Mouse (Mus musculus) CH12.LX (cell line): ENCODE results near the gene Mbl2. TPM values are rescaled to one million over a fixed set of nuclear protein-coding genes. Genes with fewer than 3 reads are reported as not detected.

Source experiments
- DNase-seq: peaks from one replicate; pipeline ENCODE4 v3.0.0-alpha.2; 2013; ENCODE audit errors: extremely low read depth
- H3K27ac ChIP-seq: 2 replicates; pipeline ENCODE4 v1.5.1; 2012; ENCODE audit warnings: low read depth, mild to moderate bottlenecking, control low read depth, moderate library complexity; ENCODE audit not compliant: insufficient read depth
- H3K27me3 ChIP-seq: replicated peaks from 2 replicates; pipeline ENCODE3; 2012; ENCODE audit warnings: inconsistent platforms
- H3K36me3 ChIP-seq, 2 experiments: replicated peaks in 1 of 2; 2 replicates each; pipeline versions ENCODE3 to v1.6.1; 2012; ENCODE audit warnings: inconsistent platforms in 1 of 2, low read length in 1 of 2, mild to moderate bottlenecking in 1 of 2, mixed read lengths in 1 of 2, moderate library complexity in 1 of 2; ENCODE audit not compliant: control insufficient read depth in 1 of 2, insufficient read depth in 1 of 2
- H3K4me1 ChIP-seq, 2 experiments: 2 replicates each; pipeline ENCODE4 v1.6.1; 2012; ENCODE audit warnings: inconsistent platforms in 1 of 2, moderate library complexity in 1 of 2; ENCODE audit not compliant: insufficient read depth in 2 of 2, control insufficient read depth in 1 of 2
- H3K4me2 ChIP-seq: 2 replicates; pipeline ENCODE4 v1.6.1; 2012; ENCODE audit warnings: low read depth, mild to moderate bottlenecking, control low read depth; ENCODE audit not compliant: poor library complexity, insufficient read depth, severe bottlenecking
- H3K4me3 ChIP-seq, 3 experiments: fragments of 150-350 bp in 1 of 3; sonication (generic) in 1 of 3; replicated peaks in 1 of 3; 2 replicates each; pipeline versions ENCODE3 to v1.5.1; 2011 to 2012; ENCODE audit warnings: low read depth in 2 of 3, low read length in 2 of 3, mild to moderate bottlenecking in 2 of 3, moderate library complexity in 2 of 3, control low read depth in 1 of 3, improper control_type of control experiment in 1 of 3, inconsistent platforms in 1 of 3, mixed read lengths in 1 of 3; ENCODE audit not compliant: poor library complexity in 1 of 3
- H3K79me2 ChIP-seq: replicated peaks from 2 replicates; pipeline ENCODE4 v1.6.1; 2012; ENCODE audit warnings: mild to moderate bottlenecking, moderate library complexity; ENCODE audit not compliant: control insufficient read depth, poor library complexity, insufficient read depth, severe bottlenecking; ENCODE audit errors: extremely low read depth
- H3K9ac ChIP-seq: 2 replicates; pipeline ENCODE4 v1.6.1; 2012; ENCODE audit warnings: low read depth, mild to moderate bottlenecking, control low read depth, moderate library complexity; ENCODE audit not compliant: insufficient read depth
- H3K9me3 ChIP-seq: replicated peaks from 2 replicates; pipeline ENCODE3; 2012; ENCODE audit warnings: low read length, inconsistent platforms, mixed read lengths
- BHLHE40 ChIP-seq: IDR thresholded peaks from 2 replicates; pipeline ENCODE4 v1.6.1; 2011; ENCODE audit warnings: mild to moderate bottlenecking, low read depth, low read length, improper control_type of control experiment
- CTCF ChIP-seq, 2 experiments: IDR thresholded peaks in 1 of 2; conservative IDR thresholded peaks in 1 of 2; 2 replicates each; pipeline ENCODE4 v1.5.1; 2011 to 2012; ENCODE audit warnings: low read depth in 2 of 2, low read length in 2 of 2, improper control_type of control experiment in 1 of 2, inconsistent platforms in 1 of 2, mild to moderate bottlenecking in 1 of 2, moderate library complexity in 1 of 2
- ELF1 ChIP-seq: IDR thresholded peaks from 2 replicates; pipeline ENCODE4 v1.6.1; 2014; ENCODE audit warnings: low read depth, mild to moderate bottlenecking, inconsistent platforms, low read length, improper control_type of control experiment
- GABPA ChIP-seq: IDR thresholded peaks from 2 replicates; pipeline ENCODE4 v1.6.1; 2012; ENCODE audit warnings: low read depth, low read length, improper control_type of control experiment, inconsistent platforms; ENCODE audit not compliant: insufficient replicate concordance
- IRF4 ChIP-seq: IDR thresholded peaks from 2 replicates; pipeline ENCODE4 v1.6.1; 2014; ENCODE audit warnings: low read depth, mild to moderate bottlenecking, inconsistent platforms, low read length, improper control_type of control experiment
- MXI1 ChIP-seq: IDR thresholded peaks from 2 replicates; pipeline ENCODE4 v1.6.1; 2011; ENCODE audit warnings: mild to moderate bottlenecking, low read depth, low read length, improper control_type of control experiment
- MYC ChIP-seq: IDR thresholded peaks from 2 replicates; pipeline ENCODE4 v1.6.1; 2011; ENCODE audit warnings: low read depth, mild to moderate bottlenecking, improper control_type of control experiment, low read length
- RAD21 ChIP-seq: IDR thresholded peaks from 2 replicates; pipeline ENCODE4 v1.6.1; 2011; ENCODE audit warnings: low read depth, mild to moderate bottlenecking, low read length, improper control_type of control experiment, moderate library complexity
- RCOR1 ChIP-seq: conservative IDR thresholded peaks from 2 replicates; pipeline ENCODE4 v1.6.1; 2012; ENCODE audit warnings: low read depth, mild to moderate bottlenecking, inconsistent platforms, low read length, improper control_type of control experiment
- SMC3 ChIP-seq: IDR thresholded peaks from 2 replicates; pipeline ENCODE4 v1.6.1; 2011; ENCODE audit warnings: low read depth, low read length, improper control_type of control experiment
- TBP ChIP-seq: conservative IDR thresholded peaks from 2 replicates; pipeline ENCODE4 v1.6.1; 2011; ENCODE audit warnings: low read depth, low read length, improper control_type of control experiment
- ZC3H11A ChIP-seq: IDR thresholded peaks from 2 replicates; pipeline ENCODE4 v1.6.1; 2012; ENCODE audit warnings: low read depth, mild to moderate bottlenecking, inconsistent platforms, low read length, improper control_type of control experiment
- ZMIZ1 ChIP-seq: IDR thresholded peaks from 2 replicates; pipeline ENCODE4 v1.6.1; 2012; ENCODE audit warnings: low read depth, mild to moderate bottlenecking, inconsistent platforms, low read length, improper control_type of control experiment
- dilution Hi-C: fragments of 300-500 bp; cut with MboI; formaldehyde crosslinking; loops from 2 replicates; pipeline ENCODE4 v1.14.3; 2020; ENCODE audit warnings: low sequenced_read_pairs; ENCODE audit not compliant: extremely low pct_unique_long_range_greater_than_20kb, extremely low pct_ligation_motif_present
- in situ Hi-C: fragments of 300-500 bp; cut with MboI; formaldehyde crosslinking; loops from 3 replicates; pipeline ENCODE4 v1.14.3; 2019; ENCODE audit warnings: low sequenced_read_pairs, low pct_ligation_motif_present, low pct_unique_long_range_greater_than_20kb, mixed read lengths
- polyA plus RNA-seq: library from polyadenylated mRNA; unstranded; fragments of >175 nt; gene quantifications from 2 replicates; pipeline ENCODE4 v1.2.1, GENCODE M21; 2012; ENCODE audit warnings: low read depth; ENCODE audit not compliant: insufficient read length
- total RNA-seq, 2 experiments: library from RNA; depleted of rRNA; stranded (reverse); fragments of 300-350 nt in 1 of 2; fragments of >200 nt in 1 of 2; gene quantifications; 2 replicates each; pipeline ENCODE4 v1.2.3; 2012 to 2014

Mbl2 gene
- total and polyA plus RNA-seq, 3 experiments = not detected

- H3K27ac ChIP-seq = no peak overlapping the region
- H3K9me3 ChIP-seq = no peaks in the 10 kb centered on the region
- DNase-seq = peak; percentile 79
- H3K4me2 ChIP-seq = peak overlapping the region; percentile 77
- H3K9ac ChIP-seq = no peak overlapping the region
- TF ChIP-seq MXI1 (peak; percentile 41; the same call in 1 of the 2 replicates), ZC3H11A (no peak), CTCF (conservative IDR thresholded peaks at IDR 0.05 in 1 of 2, IDR thresholded peaks at IDR 0.05 in 1 of 2; ENCODE audit: low read depth in 2 of 2, low read length in 2 of 2) (peak; percentile 52 to 78; a peak in 3 of 4 replicates), SMC3 (peak; percentile 80), RAD21 (peak; percentile 30), TBP (no peak)
- in situ Hi-C loops (no loop called here), dilution Hi-C loops (no loop called here)
- no peaks in the 10 kb centered on the region for H3K27me3 ChIP-seq
- no peaks in the 10 kb centered on the region for H3K36me3 ChIP-seq
- H3K4me3 ChIP-seq = no peak overlapping the region
- no peaks in the 10 kb centered on the region for H3K79me2 ChIP-seq
- peaks cover 0 to 3% of the 10 kb centered on the region in 2 experiments; a peak in 1 of 4 replicates for H3K4me1 ChIP-seq
These were observed 14.6 kb downstream of the Mbl2 start for GRCm38 (mm10) chr19:30247359-30247758.

GRCm38 (mm10) chr19:30248822-30249221, 16.1 kb downstream of the Mbl2 start:
- TF ChIP-seq SMC3 (peak; percentile 62), ZMIZ1 (no peak), MYC (no peak), ELF1 (peak; percentile 32; the same call in 1 of the 2 replicates), CTCF (conservative IDR thresholded peaks at IDR 0.05 in 1 of 2, IDR thresholded peaks at IDR 0.05 in 1 of 2; ENCODE audit: low read depth in 2 of 2, low read length in 2 of 2) (peak; percentile 59 to 80), GABPA (no peak), RAD21 (peak; percentile 80)
- DNase-seq = peak; percentile 69
- no peaks in the 10 kb centered on the region for H3K36me3 ChIP-seq
- no peaks in the 10 kb centered on the region for H3K9me3 ChIP-seq
- no peak overlapping the region for H3K27ac ChIP-seq
- dilution Hi-C loops (no loop called here), in situ Hi-C loops (no loop called here)
- no peak overlapping the region for H3K9ac ChIP-seq
- no peaks in the 10 kb centered on the region for H3K79me2 ChIP-seq
- H3K4me1 ChIP-seq = peaks cover 0 to 3% of the 10 kb centered on the region in 2 experiments; a peak in 1 of 4 replicates
- no peaks in the 10 kb centered on the region for H3K27me3 ChIP-seq
- no peak overlapping the region for H3K4me2 ChIP-seq
- no peak overlapping the region for H3K4me3 ChIP-seq

GRCm38 (mm10) chr19:30252253-30252652, 19.5 kb downstream of the Mbl2 start:
- Histone ChIP-seq H3K4me2 (no peak overlapping the region), H3K4me1 (peaks cover 0 to 3% of the 10 kb centered on the region in 2 experiments; a peak in 1 of 4 replicates), H3K27ac (no peak overlapping the region), H3K79me2 (no peaks in the 10 kb centered on the region), H3K9me3 (no peaks in the 10 kb centered on the region), H3K36me3 (no peaks in the 10 kb centered on the region), H3K4me3 (no peak overlapping the region), H3K27me3 (no peaks in the 10 kb centered on the region), H3K9ac (no peak overlapping the region)
- TF ChIP-seq RCOR1 = no peak
- no peak for TF ChIP-seq ELF1
- no peak for TF ChIP-seq SMC3
- TF ChIP-seq TBP = no peak
- TF ChIP-seq BHLHE40 = no peak
- TF ChIP-seq IRF4 = no peak
- no peak for DNase-seq
- in situ Hi-C loops (no loop called here), dilution Hi-C loops (no loop called here)
